Mouse (Mus musculus) urinary bladder, postnatal 10 days (tissue): ENCODE results near the gene Fndc9.

Experiments used
- DNase-seq: peaks from one replicate; pipeline ENCODE4 v3.0.0; 2022; ENCODE audit warnings: low spot score

Fndc9 gene

DNA sequence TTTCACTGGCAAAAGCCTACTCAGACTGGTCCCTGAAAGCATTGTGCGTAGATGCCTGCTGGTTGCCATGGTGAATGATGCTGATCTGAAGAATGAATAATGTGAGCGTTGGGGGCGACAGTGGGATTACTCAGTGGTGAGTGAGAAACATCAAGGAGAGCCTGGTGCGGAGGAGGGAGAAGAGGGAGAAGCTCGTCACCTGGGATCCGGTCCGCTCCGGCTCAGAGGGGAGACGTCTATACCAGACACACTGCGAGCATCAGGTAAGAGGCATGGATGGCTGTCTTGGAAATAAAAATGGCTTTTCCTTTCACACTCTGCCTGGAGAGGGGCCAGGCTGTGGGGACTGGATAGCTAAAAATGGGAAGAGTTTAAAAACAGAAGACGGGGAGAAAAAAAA lies at the start of gene Fndc9:
TSS of gene Fndc9 (plus strand) at position 198 of the 400 bp plus-strand sequence.
- no peak for DNase-seq

- DNase-seq: no peak
These were observed 47.0 kb upstream of the Fndc9 start for GRCm38 (mm10) chr11:46188283-46188682.

GRCm38 (mm10) chr11:46194175-46194574 lies 41.2 kb upstream of the Fndc9 start:
- no peak for DNase-seq

GRCm38 (mm10) chr11:46200664-46201063 lies 34.7 kb upstream of the Fndc9 start:
- DNase-seq: no peak

GRCm38 (mm10) chr11:46201636-46202546 lies 33.4 kb upstream of the Fndc9 start:
- DNase-seq: no peak

DNA sequence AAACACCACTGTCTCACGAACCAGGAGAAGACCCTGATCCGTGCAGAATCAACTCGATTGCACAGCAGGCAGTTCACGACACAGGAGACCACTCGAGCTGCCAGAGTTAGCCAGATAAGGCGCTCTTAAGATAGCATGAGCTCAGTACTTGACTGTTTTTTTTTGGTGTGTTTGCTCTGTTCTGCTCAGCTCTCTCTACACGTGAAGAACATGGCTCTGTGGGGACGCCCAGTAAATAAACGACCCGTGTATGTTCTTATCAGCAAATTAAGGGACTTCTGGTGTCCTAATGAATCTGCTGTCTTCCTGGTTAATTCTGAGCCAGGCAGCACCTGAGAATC lies 32.8 kb upstream of the Fndc9 start:
- no peak for DNase-seq

- DNase-seq: no peak
These were observed 30.5 kb upstream of the Fndc9 start for GRCm38 (mm10) chr11:46204841-46205240.

DNA sequence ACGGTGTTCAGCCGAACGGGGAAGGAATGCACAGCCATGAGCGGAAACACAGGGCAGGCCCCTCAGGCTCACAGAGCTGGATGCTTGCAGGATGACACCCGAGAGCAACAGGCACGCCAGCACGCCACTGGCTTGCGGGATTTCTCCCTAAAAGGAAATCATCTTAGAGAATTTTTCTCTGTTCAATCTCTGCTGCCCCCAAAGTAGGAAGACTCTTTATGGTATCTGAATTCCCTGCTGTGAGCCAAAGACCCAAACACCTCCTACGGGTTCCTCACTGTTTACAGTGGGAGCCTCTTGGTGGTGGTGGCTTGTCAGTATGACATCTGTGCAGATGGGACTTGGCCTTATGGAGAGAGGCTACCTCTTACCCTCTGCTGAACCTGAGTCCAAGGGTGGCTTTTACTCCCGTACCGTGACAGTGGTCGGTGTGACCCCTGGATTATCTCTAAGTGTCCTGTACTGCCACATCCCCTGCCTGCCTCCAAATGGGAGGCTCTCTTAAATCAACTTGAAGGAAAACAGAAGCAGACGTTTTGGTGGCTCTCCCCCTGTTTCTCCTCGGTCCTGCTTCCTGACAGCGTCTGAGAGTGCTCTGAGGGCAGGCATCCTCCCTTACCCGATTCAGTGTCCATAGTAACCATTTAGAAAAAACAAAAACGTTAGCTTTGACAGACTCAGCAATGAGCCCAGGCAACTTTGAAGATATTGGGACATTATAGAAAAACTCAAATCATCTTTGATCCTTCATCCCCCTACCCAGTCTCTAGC lies 29.5 kb upstream of the Fndc9 start:
- no peak for DNase-seq

GRCm38 (mm10) chr11:46209884-46210283 lies 25.4 kb upstream of the Fndc9 start:
- DNase-seq: no peak

GRCm38 (mm10) chr11:46211858-46212257 lies 23.5 kb upstream of the Fndc9 start:
- no peak for DNase-seq

GRCm38 (mm10) chr11:46213844-46214243 lies 21.5 kb upstream of the Fndc9 start:
- DNase-seq: no peak

DNA sequence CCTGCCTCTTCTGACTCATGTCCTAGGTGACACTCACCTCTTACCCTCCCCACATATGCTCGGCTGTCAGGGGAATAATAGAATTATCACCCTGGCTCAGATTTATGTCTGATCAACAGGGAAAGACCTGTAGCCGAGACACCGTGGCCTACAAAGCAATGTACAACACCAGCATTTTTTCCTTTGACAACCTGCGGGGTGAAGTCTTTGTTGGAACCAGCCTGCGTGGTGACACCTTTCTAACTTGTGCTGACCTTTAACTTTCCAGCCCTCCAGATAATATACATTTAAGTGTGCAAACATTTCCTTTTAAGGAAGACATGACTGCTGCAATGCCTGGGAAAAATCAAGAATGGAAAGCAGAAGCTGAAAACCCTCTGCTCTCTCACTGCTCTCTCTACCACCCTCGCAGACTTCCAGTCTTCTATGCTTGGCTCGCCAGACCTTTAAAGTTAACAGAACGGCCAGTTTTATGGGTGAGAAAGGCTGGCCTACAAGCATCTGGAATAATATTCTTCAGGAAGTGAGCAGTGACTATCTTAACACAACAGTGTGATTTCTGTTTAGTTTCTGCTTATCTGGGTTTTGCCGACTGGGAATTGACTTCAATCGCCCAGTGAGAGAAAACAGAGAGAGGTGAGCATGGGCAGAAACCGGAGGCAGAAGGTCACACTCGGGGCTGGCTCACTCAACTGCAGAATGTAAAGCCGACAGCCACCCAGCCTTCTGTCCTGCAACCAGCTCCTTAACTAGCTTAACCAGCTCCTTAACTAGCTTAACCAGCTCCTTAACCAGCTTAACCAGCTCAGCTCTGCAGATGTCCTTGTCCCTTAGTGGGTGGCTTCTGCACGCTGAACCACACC lies 20.7 kb upstream of the Fndc9 start:
- no peak for DNase-seq

DNA sequence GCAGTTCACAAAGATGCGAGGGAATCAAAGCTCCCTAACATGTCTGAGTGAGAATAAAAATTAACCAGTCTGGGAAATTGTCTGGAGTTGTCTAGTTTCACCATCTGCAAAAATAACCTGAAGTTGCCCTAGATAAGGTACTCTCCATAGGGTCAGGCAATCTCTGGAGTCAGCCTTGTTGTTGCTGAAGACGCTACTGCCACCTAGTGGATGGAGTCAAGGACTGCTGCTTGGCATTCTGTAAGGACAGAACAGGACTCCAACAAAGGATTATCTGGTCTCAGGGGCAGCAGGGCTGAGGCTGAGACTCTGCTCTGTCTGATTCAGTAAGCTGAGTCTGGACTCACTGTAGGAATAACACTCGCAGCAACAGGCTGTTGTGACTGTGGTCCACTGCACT lies 20.0 kb upstream of the Fndc9 start:
- no peak for DNase-seq

GRCm38 (mm10) chr11:46216669-46217068 lies 18.7 kb upstream of the Fndc9 start:
- no peak for DNase-seq

GRCm38 (mm10) chr11:46217686-46218085 lies 17.6 kb upstream of the Fndc9 start:
- DNase-seq: no peak

GRCm38 (mm10) chr11:46218584-46218983 lies 16.7 kb upstream of the Fndc9 start:
- DNase-seq: no peak

DNA sequence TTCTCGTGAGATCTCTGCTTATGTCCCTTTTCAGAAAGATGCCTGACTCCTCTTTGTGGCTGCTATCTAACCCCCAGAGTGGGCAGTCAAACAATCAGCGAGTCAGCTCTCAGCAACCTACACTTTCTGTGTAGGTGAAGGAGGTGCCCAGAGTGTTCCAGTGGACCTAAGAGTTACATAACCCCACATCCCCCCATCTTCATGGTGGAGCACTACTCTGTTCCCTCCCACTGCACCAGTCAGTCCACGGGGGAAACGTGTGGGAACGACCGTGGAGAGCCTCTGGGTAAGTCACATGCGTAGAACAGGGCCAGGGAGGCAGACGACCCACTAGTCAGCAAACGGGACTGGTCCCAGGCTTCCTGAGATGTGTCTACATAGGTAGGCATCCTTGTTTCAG lies 16.0 kb upstream of the Fndc9 start:
- no peak for DNase-seq

- no peak for DNase-seq
These were observed 15.1 kb upstream of the Fndc9 start for GRCm38 (mm10) chr11:46220211-46220610.

DNA sequence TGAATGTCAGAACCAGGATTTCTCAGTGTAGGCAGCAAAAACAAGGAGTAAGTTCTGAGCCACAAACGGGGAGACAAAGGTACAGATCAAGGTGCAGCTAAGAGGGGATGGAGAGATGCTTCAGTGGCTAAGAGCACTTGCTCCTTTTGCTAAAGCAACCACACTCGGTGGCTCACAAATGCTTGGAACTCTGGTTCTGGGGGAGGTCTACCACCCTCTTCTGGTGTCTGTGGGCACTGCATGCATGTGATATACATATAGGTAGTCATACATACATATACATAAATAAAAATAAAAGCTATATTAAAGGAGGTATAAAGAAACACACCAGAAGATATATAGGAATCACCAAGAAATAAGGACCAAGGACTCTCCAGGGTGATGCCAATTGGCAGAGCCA lies 11.8 kb upstream of the Fndc9 start:
- DNase-seq: no peak

DNA sequence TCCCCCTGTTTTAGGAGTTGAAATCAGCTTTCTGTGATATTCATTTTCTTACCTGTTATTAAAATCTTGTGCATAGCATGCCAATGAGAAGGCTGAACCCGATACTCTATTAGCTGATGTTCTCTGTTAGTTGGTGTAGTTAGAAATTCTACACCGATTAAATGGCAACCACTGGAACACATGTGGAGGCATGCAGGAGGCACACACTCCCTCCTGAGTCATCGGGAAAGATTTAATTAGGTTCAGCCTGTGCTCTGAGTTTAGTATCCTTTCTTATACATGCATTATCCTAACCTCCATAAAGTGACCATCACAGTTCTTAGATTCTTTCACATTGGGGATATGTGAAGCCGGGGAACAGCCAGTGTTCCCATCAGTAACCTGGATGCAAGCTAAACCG lies 10.0 kb upstream of the Fndc9 start:
- no peak for DNase-seq

GRCm38 (mm10) chr11:46230184-46230583 lies 5.1 kb upstream of the Fndc9 start:
- DNase-seq: no peak

DNA sequence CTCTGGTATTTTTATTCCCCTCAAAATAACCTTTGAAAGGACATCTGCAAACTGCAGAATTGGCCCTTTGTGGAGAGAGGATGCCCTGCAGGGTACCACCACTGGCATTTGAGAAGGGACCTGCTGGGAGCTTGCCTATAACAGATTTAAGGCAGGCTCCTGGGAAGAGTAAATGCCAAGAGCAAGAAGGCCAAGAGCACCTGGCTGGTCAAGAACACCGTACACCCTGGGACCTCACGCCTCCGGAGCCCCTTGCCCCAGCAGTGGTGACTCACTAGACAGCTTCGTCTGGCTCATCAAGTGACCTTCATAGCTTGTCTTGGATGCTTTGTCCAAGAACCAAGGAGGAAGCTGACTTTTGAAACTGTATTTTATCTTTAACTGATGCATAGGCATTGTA lies 2.5 kb upstream of the Fndc9 start:
- no peak for DNase-seq
